Mouse (Mus musculus) spleen, postnatal 14 days (tissue): Measurements from ENCODE around the gene Lrba.

ENCODE experiments used
- DNase-seq, 2 experiments: peaks; one replicate each; pipeline ENCODE4 v3.0.0; 2021 to 2022; ENCODE audit warnings: low spot score in 2 of 2

Gene Lrba

GRCm38 (mm10) chr3:86518506-86519109 lies 294.1 kb downstream of the Lrba start:
- DNase-seq, result no peak

- no peak for DNase-seq
These were observed 298.5 kb downstream of the Lrba start for GRCm38 (mm10) chr3:86522880-86523505.

DNA sequence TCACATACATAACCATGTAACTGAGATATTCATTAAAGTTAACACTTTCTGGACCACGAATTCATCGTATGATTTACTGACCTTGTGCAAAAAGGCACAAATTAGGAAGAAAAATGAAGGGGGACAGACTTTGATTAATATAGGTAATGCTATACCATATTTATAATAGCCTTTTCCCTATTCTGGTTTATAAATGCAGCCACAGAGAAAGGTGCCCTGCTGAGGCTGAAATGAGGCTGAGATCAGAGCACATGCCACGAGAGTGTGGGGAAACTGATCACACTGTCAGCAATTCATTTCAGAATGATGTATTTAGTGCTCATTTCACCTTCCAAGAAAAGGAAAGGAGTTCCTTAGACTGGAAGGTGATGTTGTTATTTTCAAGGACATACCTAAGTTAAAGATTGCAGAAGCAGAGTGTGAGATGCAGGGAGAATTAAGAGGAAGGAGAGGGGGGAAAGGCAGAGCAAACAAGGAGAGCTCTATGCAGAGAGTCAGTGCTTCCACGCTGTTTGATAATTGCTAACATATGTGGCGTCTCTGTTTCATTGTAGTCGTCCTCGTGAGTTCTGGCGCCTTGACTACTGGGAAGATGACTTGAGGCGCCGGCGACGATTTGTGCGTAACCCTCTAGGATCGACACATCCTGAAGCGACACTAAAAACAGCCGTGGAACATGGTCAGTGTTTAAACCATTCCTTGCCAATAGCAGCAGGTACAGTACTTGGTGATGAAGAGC lies 307.2 kb downstream of the Lrba start:
- DNase-seq, result no peak

DNA sequence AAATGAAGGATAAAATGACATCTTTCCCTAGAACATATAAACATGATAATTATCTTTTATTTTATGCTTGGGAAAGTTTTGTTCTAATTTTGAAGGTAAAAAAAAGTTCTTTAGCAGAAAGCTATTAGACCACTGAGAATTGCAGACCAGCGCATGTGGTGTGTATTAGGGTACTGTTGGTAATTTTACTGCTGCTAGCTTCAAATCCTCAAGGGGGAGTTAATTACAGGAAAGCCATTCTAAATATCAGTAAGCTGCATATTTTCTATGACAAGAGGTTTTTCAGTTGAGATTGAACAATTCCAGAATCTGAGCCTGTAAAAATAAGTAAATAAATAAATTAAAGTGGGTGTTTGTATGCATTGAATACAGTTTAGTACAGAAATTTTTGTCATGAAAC lies 312.3 kb downstream of the Lrba start:
- no peak for DNase-seq

- no peak for DNase-seq
These were observed 314.4 kb downstream of the Lrba start for GRCm38 (mm10) chr3:86538645-86539554.

GRCm38 (mm10) chr3:86539555-86540168 lies 315.2 kb downstream of the Lrba start:
- no peak for DNase-seq

- no peak for DNase-seq
These were observed 316.7 kb downstream of the Lrba start for GRCm38 (mm10) chr3:86541074-86541614.

- no peak for DNase-seq
These were observed 317.4 kb downstream of the Lrba start for GRCm38 (mm10) chr3:86541863-86542397.

- no peak for DNase-seq
These were observed 320.3 kb downstream of the Lrba start for GRCm38 (mm10) chr3:86544785-86545184.

DNA sequence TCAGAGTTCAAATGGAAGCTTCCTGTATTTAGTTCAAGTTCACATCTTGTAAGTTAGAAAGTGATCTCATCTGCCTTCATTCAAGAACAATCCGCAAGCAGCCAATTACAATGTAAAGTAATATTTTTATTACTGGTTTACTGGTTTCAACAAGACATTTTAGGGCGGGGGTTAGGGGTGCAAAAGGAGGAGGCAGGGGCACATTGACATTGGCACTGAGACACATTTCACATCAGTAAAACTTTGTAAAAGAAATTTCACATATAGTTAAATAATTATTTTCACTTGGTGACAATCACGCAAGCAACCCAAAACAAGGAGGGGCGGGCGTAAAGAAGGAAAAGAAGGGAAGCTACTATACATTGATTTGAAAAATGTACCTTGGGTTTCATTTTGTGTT lies 321.5 kb downstream of the Lrba start:
- no peak for DNase-seq

GRCm38 (mm10) chr3:86546471-86547250 lies 322.2 kb downstream of the Lrba start:
- DNase-seq, result peak; percentile 15 to 21

GRCm38 (mm10) chr3:86547251-86547791 lies 322.8 kb downstream of the Lrba start:
- DNase-seq, result no peak

- DNase-seq, result no peak
These were observed 323.9 kb downstream of the Lrba start, which contains the start of gene Mab21l2 for GRCm38 (mm10) chr3:86548091-86549015. Mab21l2 (minus strand) TSS chr3:86548629.

DNA sequence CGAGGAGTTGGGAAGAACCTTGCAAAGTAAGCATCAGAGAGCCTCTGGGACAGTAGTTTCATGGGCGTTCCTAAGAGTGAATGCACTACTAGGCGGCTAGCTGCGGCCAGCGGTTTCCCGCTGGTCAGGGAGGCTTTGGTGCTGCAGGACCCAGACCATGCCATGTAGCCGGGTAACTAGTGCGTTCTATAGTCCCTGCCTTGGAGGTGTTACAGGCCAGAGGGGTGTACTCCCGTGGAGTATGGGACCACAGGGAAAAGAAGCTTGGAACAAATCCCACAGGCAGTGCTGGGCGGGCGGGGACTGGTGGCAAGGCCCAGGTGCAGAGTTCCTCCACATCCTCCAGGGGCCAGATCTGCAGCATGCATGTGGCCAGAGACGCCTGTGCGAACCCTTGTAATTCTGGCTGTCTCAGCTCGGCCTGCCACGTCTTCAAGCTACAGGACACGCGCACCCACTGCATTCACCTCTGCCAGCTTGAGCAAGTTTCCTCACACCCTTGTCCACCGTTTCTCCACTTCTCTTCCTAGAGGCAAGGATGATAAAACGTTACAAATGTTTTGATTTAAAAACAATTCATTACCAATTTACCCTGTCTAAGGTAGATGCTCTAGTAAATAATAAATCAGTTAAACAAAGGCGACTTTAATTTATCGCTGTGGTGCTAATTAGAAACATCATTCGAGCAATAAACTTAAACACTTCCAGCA lies 326.0 kb downstream of the Lrba start:
- no peak for DNase-seq

- DNase-seq, result no peak
These were observed 326.7 kb downstream of the Lrba start for GRCm38 (mm10) chr3:86551011-86551728.

DNA sequence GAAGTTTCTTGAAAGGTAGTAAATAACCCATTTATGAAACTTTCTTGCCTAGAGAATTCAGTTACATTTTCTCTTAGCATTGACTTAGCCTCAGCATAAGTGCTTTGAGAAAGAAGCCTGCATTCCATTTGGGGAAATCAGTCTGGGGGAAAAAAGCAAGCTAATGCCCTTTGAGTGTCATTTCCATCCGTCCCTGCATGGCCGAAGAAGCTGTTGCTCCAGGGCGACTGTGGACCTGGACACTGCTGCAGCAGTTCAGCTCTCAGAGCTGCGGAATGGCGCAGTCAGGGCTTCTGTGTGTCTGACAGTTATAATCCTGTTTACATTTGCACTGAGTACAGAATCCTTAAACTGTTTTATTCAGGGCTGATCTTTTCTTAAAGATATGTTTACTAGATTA lies 327.7 kb downstream of the Lrba start:
- DNase-seq, result no peak

GRCm38 (mm10) chr3:86558976-86559375 lies 334.5 kb downstream of the Lrba start:
- no peak for DNase-seq
